8 mouse cellular contexts compared by ENCODE assay signal in genomic region chr13:69611398-69612174, GRCm38 (mm10). TPM values are rescaled to one million over a fixed set of nuclear protein-coding genes. Genes with fewer than 3 reads are reported as not detected.
DNase-seq lines count a peak whose midpoint lies in the region; ATAC-seq and TF ChIP-seq lines count a peak whose summit lies in the region.

Srd5a1 (minus strand) TSS chr13:69611442.

- in situ Hi-C loops in CH12.LX (cut with MboI; ENCODE audit: low pct_ligation_motif_present, low pct_unique_long_range_greater_than_20kb, low sequenced_read_pairs), result loop anchor here (10.0 kb wide), 1 partner anchor 67 kb away; no protein-coding TSS in a partner anchor

- WGBS in forebrain, embryonic 11.5 days, result under 1% methylated on average over 68 of the region's 69 CpGs
- under 1% methylated on average over 69 of the region's 69 CpGs for WGBS in heart, embryonic 16.5 days
- under 1% methylated on average over 68 of the region's 69 CpGs for WGBS in liver, embryonic 15.5 days (ENCODE audit: insufficient replicate concordance)
- under 1% methylated on average over 69 of the region's 69 CpGs for WGBS in neural tube, embryonic 12.5 days

- peak within 1 kb of the TSS; percentile 94 for H3K9ac ChIP-seq in CH12.LX (ENCODE audit: insufficient read depth, low read depth)
- peak within 1 kb of the TSS; percentile 70 for H3K9ac ChIP-seq in forebrain, embryonic 11.5 days (ENCODE audit: low read length)
- peak within 1 kb of the TSS; percentile 92 for H3K9ac ChIP-seq in heart, embryonic 16.5 days (ENCODE audit: low read length)
- H3K9ac ChIP-seq in liver, embryonic 15.5 days, result peak within 1 kb of the TSS; percentile 79
- H3K9ac ChIP-seq in neural tube, embryonic 12.5 days, result peak within 1 kb of the TSS; percentile 75

- dilution Hi-C loops in CH12.LX (cut with MboI; ENCODE audit: extremely low pct_ligation_motif_present, extremely low pct_unique_long_range_greater_than_20kb, low sequenced_read_pairs), result no loop called here

- H3K9me3 ChIP-seq in CH12.LX (replicated peaks; ENCODE audit: low read length), result no peaks in the 10 kb centered on the region
- no peaks in the 10 kb centered on the region for H3K9me3 ChIP-seq in forebrain, embryonic 11.5 days (ENCODE audit: control insufficient read depth, low read length)
- H3K9me3 ChIP-seq in heart, embryonic 16.5 days (replicated peaks; ENCODE audit: control insufficient read depth, low read length), result no peaks in the 10 kb centered on the region
- H3K9me3 ChIP-seq in liver, embryonic 15.5 days (replicated peaks), result no peaks in the 10 kb centered on the region
- H3K9me3 ChIP-seq in neural tube, embryonic 12.5 days, result no peaks in the 10 kb centered on the region

- TF ChIP-seq EP300 in CH12.LX (IDR thresholded peaks at IDR 0.05; ENCODE audit: low read length), result no peak

- peak within 1 kb of the TSS; percentile 29; the same call in 1 of the 2 replicates for H3K27ac ChIP-seq in CH12.LX (ENCODE audit: insufficient read depth, low read depth)
- H3K27ac ChIP-seq in forebrain, embryonic 11.5 days (ENCODE audit: low read depth, low read length), result no peak within 1 kb of the TSS
- peak within 1 kb of the TSS; percentile 79 for H3K27ac ChIP-seq in heart, embryonic 16.5 days (ENCODE audit: low read length)
- peak within 1 kb of the TSS; percentile 15 for H3K27ac ChIP-seq in liver, embryonic 15.5 days (replicated peaks)
- no peak within 1 kb of the TSS for H3K27ac ChIP-seq in neural tube, embryonic 12.5 days

- peaks cover 6 to 16% of the 10 kb centered on the region in 2 experiments for H3K4me1 ChIP-seq in CH12.LX (ENCODE audit: control insufficient read depth in 1 of 2, insufficient read depth in 2 of 2)
- H3K4me1 ChIP-seq in forebrain, embryonic 11.5 days (replicated peaks; ENCODE audit: control insufficient read depth, insufficient read depth, low read length), result peaks cover 7% of the 10 kb centered on the region; the same call in 1 of the 2 replicates
- H3K4me1 ChIP-seq in heart, embryonic 16.5 days (ENCODE audit: control insufficient read depth, insufficient read depth, low read length), result peaks cover 10% of the 10 kb centered on the region
- peaks cover 21% of the 10 kb centered on the region for H3K4me1 ChIP-seq in liver, embryonic 15.5 days (replicated peaks)
- H3K4me1 ChIP-seq in neural tube, embryonic 12.5 days, result peaks cover 10% of the 10 kb centered on the region

- TF ChIP-seq RAD21 in CH12.LX (IDR thresholded peaks at IDR 0.05; ENCODE audit: low read depth, low read length), result no peak

- peak within 1 kb of the TSS; percentile 79 for H3K4me2 ChIP-seq in CH12.LX (ENCODE audit: insufficient read depth, low read depth, poor library complexity, severe bottlenecking)
- H3K4me2 ChIP-seq in forebrain, embryonic 11.5 days (ENCODE audit: low read depth, low read length, severe bottlenecking), result peak within 1 kb of the TSS; percentile 91
- peak within 1 kb of the TSS; percentile 77 for H3K4me2 ChIP-seq in heart, embryonic 16.5 days (ENCODE audit: low read depth, low read length)
- peak within 1 kb of the TSS; percentile 98 for H3K4me2 ChIP-seq in liver, embryonic 15.5 days
- H3K4me2 ChIP-seq in neural tube, embryonic 12.5 days (replicated peaks), result peak within 1 kb of the TSS; percentile 92

- H3K4me3 ChIP-seq in CH12.LX (replicated peaks in 1 of 3; ENCODE audit: low read depth in 2 of 3, low read length in 2 of 3, poor library complexity in 1 of 3), result peak within 1 kb of the TSS; percentile 92 to 100 (median 93)
- H3K4me3 ChIP-seq in forebrain, embryonic 11.5 days (ENCODE audit: low read depth, low read length), result peak within 1 kb of the TSS; percentile 83
- peak within 1 kb of the TSS; percentile 100 for H3K4me3 ChIP-seq in heart, embryonic 16.5 days (ENCODE audit: low read length)
- H3K4me3 ChIP-seq in liver, embryonic 15.5 days (replicated peaks), result peak within 1 kb of the TSS; percentile 90
- peak within 1 kb of the TSS; percentile 92 for H3K4me3 ChIP-seq in neural tube, embryonic 12.5 days

- H3K27me3 ChIP-seq in CH12.LX (replicated peaks), result peaks cover 5% of the 10 kb centered on the region
- no peaks in the 10 kb centered on the region for H3K27me3 ChIP-seq in forebrain, embryonic 11.5 days (ENCODE audit: control insufficient read depth, insufficient read depth, low read length)
- peaks cover 5% of the 10 kb centered on the region; the same call in 1 of the 2 replicates for H3K27me3 ChIP-seq in heart, embryonic 16.5 days (ENCODE audit: control insufficient read depth, insufficient read depth, low read length)
- 0 out of 2 replicates have a peak, but pooled peaks cover 7% of the 10 kb centered on the region for H3K27me3 ChIP-seq in liver, embryonic 15.5 days
- no peaks in the 10 kb centered on the region for H3K27me3 ChIP-seq in neural tube, embryonic 12.5 days (replicated peaks)

- H3K79me2 ChIP-seq in CH12.LX (replicated peaks; ENCODE audit: control insufficient read depth, extremely low read depth, insufficient read depth, poor library complexity, severe bottlenecking), result peaks cover 27% of the 10 kb centered on the region

- ATAC-seq in forebrain, embryonic 11.5 days (replicated peaks; ENCODE audit: low FRiP score), result peak; percentile 99
- peak; percentile 99 for ATAC-seq in heart, embryonic 16.5 days (replicated peaks; ENCODE audit: extremely low read depth, insufficient read depth, low FRiP score)
- peak; percentile 99 for ATAC-seq in liver, embryonic 15.5 days (ENCODE audit: insufficient read depth)
- ATAC-seq in neural tube, embryonic 12.5 days (ENCODE audit: low FRiP score, low read depth), result peak; percentile 99

- DNase-seq in CH12.LX (ENCODE audit: extremely low read depth), result peak; percentile 98
- DNase-seq in c-Kit-positive CD71-positive TER-119-negative erythroid progenitor cells, embryonic 14.5 days (ENCODE audit: low read depth), result peak; percentile 98
- peak; percentile 100 for DNase-seq in forebrain, embryonic 11.5 days (ENCODE audit: low spot score)
- DNase-seq in kidney, postnatal 36 days, result peak; percentile 100
- peak; percentile 99 for DNase-seq in telencephalon, adult 2 months (ENCODE audit: low read depth, low spot score)

- peaks cover 27 to 35% of the 10 kb centered on the region in 2 experiments for H3K36me3 ChIP-seq in CH12.LX (replicated peaks in 1 of 2; ENCODE audit: control insufficient read depth in 1 of 2, insufficient read depth in 1 of 2, low read length in 1 of 2)
- H3K36me3 ChIP-seq in forebrain, embryonic 11.5 days (ENCODE audit: control insufficient read depth, insufficient read depth, low read length), result peaks cover 1% of the 10 kb centered on the region; the same call in 1 of the 2 replicates
- H3K36me3 ChIP-seq in heart, embryonic 16.5 days (ENCODE audit: control insufficient read depth, insufficient read depth), result peaks cover 14% of the 10 kb centered on the region
- peaks cover 27% of the 10 kb centered on the region for H3K36me3 ChIP-seq in liver, embryonic 15.5 days (replicated peaks)
- H3K36me3 ChIP-seq in neural tube, embryonic 12.5 days, result peaks cover 23% of the 10 kb centered on the region

- TF ChIP-seq CTCF in CH12.LX (conservative IDR thresholded peaks at IDR 0.05 in 1 of 2, IDR thresholded peaks at IDR 0.05 in 1 of 2; ENCODE audit: low read depth in 2 of 2, low read length in 2 of 2), result peak in 1 of 2 experiments; percentile 38; a peak in 1 of 4 replicates

- TF ChIP-seq POLR2A in CH12.LX (IDR thresholded peaks at IDR 0.05; ENCODE audit: low read depth, low read length), result peak; percentile 74

TF ChIP-seq in CH12.LX, 34 proteins besides CTCF, POLR2A, EP300 and RAD21 (continues in another document):
- TF ChIP-seq CHD2 (IDR thresholded peaks at IDR 0.05; ENCODE audit: low read length) (peak; percentile 34; the same call in 1 of the 2 replicates), E2F4 (IDR thresholded peaks at IDR 0.05; ENCODE audit: insufficient replicate concordance, low read depth, low read length) (no peak), ZKSCAN1 (IDR thresholded peaks at IDR 0.05; ENCODE audit: borderline replicate concordance, low read depth, low read length) (no peak), POLR2AphosphoS2 (IDR thresholded peaks at IDR 0.05; ENCODE audit: low read depth, low read length) (0 out of 2 replicates have a peak, but pooled peaks have one; percentile 44), SMC3 (IDR thresholded peaks at IDR 0.05; ENCODE audit: low read depth, low read length) (no peak), JUN (IDR thresholded peaks at IDR 0.05; ENCODE audit: insufficient read depth, low read depth, low read length) (no peak), HCFC1 (IDR thresholded peaks at IDR 0.05; ENCODE audit: low read depth, low read length) (peak; percentile 88), ZMIZ1 (IDR thresholded peaks at IDR 0.05; ENCODE audit: low read depth, low read length) (0 out of 2 replicates have a peak, but pooled peaks have one; percentile 32), USF2 (conservative IDR thresholded peaks at IDR 0.05; ENCODE audit: low read depth, low read length) (no peak), TCF12 (IDR thresholded peaks at IDR 0.05; ENCODE audit: low read depth, low read length) (peak; percentile 62), MAZ (IDR thresholded peaks at IDR 0.05; ENCODE audit: low read depth, low read length) (peak; percentile 88), JUND (conservative IDR thresholded peaks at IDR 0.05; ENCODE audit: low read depth, low read length) (no peak), RCOR1 (conservative IDR thresholded peaks at IDR 0.05; ENCODE audit: low read depth, low read length) (no peak), IRF4 (IDR thresholded peaks at IDR 0.05; ENCODE audit: low read depth, low read length) (no peak), ZC3H11A (IDR thresholded peaks at IDR 0.05; ENCODE audit: low read depth, low read length) (no peak), SIN3A (IDR thresholded peaks at IDR 0.05; ENCODE audit: low read length) (peak; percentile 91), MYC (IDR thresholded peaks at IDR 0.05; ENCODE audit: low read depth, low read length) (peak; percentile 98), USF1 (IDR thresholded peaks at IDR 0.05; ENCODE audit: low read depth, low read length) (no peak), ELF1 (IDR thresholded peaks at IDR 0.05; ENCODE audit: low read depth, low read length) (peak; percentile 92), MAX (IDR thresholded peaks at IDR 0.05; ENCODE audit: low read length) (peak; percentile 100), UBTF (IDR thresholded peaks at IDR 0.05; ENCODE audit: low read depth, low read length) (no peak), TBP (conservative IDR thresholded peaks at IDR 0.05; ENCODE audit: low read depth, low read length) (peak; percentile 86)

RNA-seq across cellular contexts. Expression of gene Srd5a1, which starts in this region (rescaled TPM):
- total RNA-seq in CH12.LX (2012; rRNA removed) (0.84 and 2.3 TPM in 2 replicates), CH12.LX (2014; rRNA removed) (1.4 and 2.4 TPM in 2 replicates)
- polyA plus RNA-seq in CH12.LX (2012; ENCODE audit: insufficient read length, low read depth), result 1.2 and 1.4 TPM in 2 replicates
- polyA plus RNA-seq in forebrain, embryonic 11.5 days (2014; fragmentation: Nextera tagmentation; extraction: Ambion mirVana), result 23.7 and 32.1 TPM in 2 replicates
- polyA plus RNA-seq in heart, embryonic 16.5 days (2015; fragmentation: Nextera tagmentation; extraction: Ambion mirVana), result 6.8 and 8.8 TPM in 2 replicates
- 3.0 and 3.8 TPM in 2 replicates for polyA plus RNA-seq in liver, embryonic 15.5 days (2015; fragmentation: Nextera tagmentation; extraction: Ambion mirVana)
- polyA plus RNA-seq in neural tube, embryonic 12.5 days (2016; fragmentation: Nextera tagmentation; extraction: Ambion mirVana), result 21.1 and 25.9 TPM in 2 replicates

Comparison
In these comparisons a context has a peak if more than half of its experiments do, and no peak if none do; other contexts are left out.
1. H3K27ac ChIP-seq: peak in CH12.LX (single experiment), heart, embryonic 16.5 days (single experiment) and liver, embryonic 15.5 days (single experiment); none in forebrain, embryonic 11.5 days (single experiment) and neural tube, embryonic 12.5 days (single experiment).
2. Peak in every context shown above with its lines, with median percentiles within 50 percentile points of each other: DNase-seq, H3K4me2 ChIP-seq, H3K4me3 ChIP-seq, H3K9ac ChIP-seq and ATAC-seq.